Mouse (Mus musculus) erythroblast, embryonic 14.5 days (primary cell): ENCODE measurements around the gene Spag16. TPM values are rescaled to one million over a fixed set of nuclear protein-coding genes. Genes with fewer than 3 reads are reported as not detected.

Experiments
- H3K27me3 ChIP-seq: 2 replicates; pipeline ENCODE4 v1.6.1; 2012; ENCODE audit warnings: inconsistent platforms; ENCODE audit not compliant: control insufficient read depth
- H3K36me3 ChIP-seq: 2 replicates; pipeline ENCODE4 v1.6.1; 2012; ENCODE audit warnings: mild to moderate bottlenecking, inconsistent platforms; ENCODE audit not compliant: control insufficient read depth
- H3K4me1 ChIP-seq: 2 replicates; pipeline ENCODE4 v1.6.1; 2012; ENCODE audit warnings: inconsistent platforms; ENCODE audit not compliant: control insufficient read depth
- H3K4me3 ChIP-seq: replicated peaks from 2 replicates; pipeline ENCODE3; 2012; ENCODE audit warnings: moderate library complexity, mild to moderate bottlenecking, inconsistent platforms
- H3K9me3 ChIP-seq: 2 replicates; pipeline ENCODE4 v1.6.1; 2012; ENCODE audit warnings: low read length, inconsistent platforms, mixed read lengths; ENCODE audit not compliant: control insufficient read depth
- GATA1 ChIP-seq: IDR thresholded peaks from 2 replicates; pipeline ENCODE4 v1.6.1; 2012; ENCODE audit warnings: low read length, inconsistent platforms, mixed read lengths
- TAL1 ChIP-seq: IDR thresholded peaks from 3 replicates; pipeline ENCODE4 v1.6.1; 2012; ENCODE audit warnings: low read length, inconsistent platforms, mixed read lengths
- polyA plus RNA-seq: library from polyadenylated mRNA; stranded (reverse); fragments of >175 nt; gene quantifications from 2 replicates; pipeline ENCODE4 v1.2.3, GENCODE M21; 2012

Gene Spag16
- polyA plus RNA-seq, 1 experiment: not detected

DNA sequence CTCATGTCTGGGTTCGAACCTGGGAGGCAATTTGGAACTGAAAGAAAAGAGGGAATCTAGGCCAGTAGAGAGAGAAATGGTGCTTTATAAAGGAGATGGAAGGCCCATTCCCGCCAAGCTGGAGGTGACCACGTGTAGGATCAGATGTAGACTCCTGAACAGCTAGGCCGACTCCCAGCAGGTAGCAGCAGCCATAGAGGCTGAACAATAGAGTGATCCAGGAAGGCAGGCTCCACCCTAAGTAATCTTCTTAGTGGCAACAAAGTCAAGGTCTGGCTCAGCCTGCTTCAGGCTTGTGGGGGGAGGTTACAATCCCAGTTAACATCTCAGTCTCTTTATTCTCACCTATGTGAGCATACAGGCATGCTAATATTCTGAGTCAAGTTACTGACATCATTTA lies 494.2 kb downstream of the Spag16 start:
- Histone ChIP-seq H3K36me3 (no peaks in the 10 kb centered on the region), H3K27me3 (no peaks in the 10 kb centered on the region), H3K4me3 (no peak overlapping the region), H3K9me3 (0 out of 2 replicates have a peak, but pooled peaks cover 2% of the 10 kb centered on the region), H3K4me1 (no peaks in the 10 kb centered on the region)
- TF ChIP-seq GATA1: no peak
- TF ChIP-seq TAL1: no peak

DNA sequence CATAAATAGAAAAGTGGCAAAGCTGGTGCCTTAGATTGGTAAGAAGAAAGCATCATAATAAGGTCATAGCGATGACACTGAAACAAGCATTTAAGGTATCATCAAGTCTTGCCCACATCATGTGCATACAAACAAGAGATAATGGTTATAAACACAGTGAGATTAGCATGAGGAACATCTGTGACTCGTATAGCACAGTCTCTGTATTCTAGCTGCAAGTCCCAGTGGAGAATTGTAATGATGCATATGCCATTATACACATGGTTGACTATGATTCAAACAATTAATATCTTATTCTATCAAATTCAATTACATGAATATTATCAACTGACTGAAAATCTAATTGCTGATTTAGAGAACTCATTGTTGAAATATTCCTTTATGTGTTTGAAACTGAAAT lies 519.4 kb downstream of the Spag16 start:
- H3K4me3 ChIP-seq: no peak overlapping the region

DNA sequence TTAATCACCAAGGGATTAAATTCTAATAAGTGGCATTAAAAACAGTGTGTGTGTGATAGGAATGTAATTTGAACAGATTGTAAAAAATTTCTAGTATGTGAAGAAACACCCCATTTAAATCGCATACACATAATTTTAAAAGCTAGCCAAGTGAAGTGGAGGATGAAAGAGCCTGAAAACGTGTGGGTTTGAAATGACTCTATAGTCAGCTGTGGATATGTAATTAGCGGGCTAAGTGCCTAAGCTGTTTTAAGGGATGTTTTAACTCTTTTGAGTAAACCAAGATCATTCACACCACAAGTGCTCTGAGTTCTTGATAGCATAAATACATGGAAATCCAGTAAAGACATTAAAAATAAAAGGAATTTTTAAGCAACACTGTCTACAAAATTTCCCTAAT lies 524.6 kb downstream of the Spag16 start:
- TF ChIP-seq TAL1: no peak
- TF ChIP-seq GATA1: no peak
- Histone ChIP-seq H3K27me3 (no peaks in the 10 kb centered on the region), H3K4me1 (no peaks in the 10 kb centered on the region), H3K36me3 (no peaks in the 10 kb centered on the region), H3K9me3 (no peaks in the 10 kb centered on the region; the same call in 1 of the 2 replicates), H3K4me3 (no peak overlapping the region)

More for the DNA sequence above, 519.4 kb downstream of the Spag16 start:
- H3K36me3 ChIP-seq: no peaks in the 10 kb centered on the region
- H3K4me1 ChIP-seq: no peaks in the 10 kb centered on the region
- no peaks in the 10 kb centered on the region for H3K27me3 ChIP-seq
- H3K9me3 ChIP-seq: no peaks in the 10 kb centered on the region; the same call in 1 of the 2 replicates
- TF ChIP-seq TAL1 (no peak), GATA1 (no peak)

DNA sequence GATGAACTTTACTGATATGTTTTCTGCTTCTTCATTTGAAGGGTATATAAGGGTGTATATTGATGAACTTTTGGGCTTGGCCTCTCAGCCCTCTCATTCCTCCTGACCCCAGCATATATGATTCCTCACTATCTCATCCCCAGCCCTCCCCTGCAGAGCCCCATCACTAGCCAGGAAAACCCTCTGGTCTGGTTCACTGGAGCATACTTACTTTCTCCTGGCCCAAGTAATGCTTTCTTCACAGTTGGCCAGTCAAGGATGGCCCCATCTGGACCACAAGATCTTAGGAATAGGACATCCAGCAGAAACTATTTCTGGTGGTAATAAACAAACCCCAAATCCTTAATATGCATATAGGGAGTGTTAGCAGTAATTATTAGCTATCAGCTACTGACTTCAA lies 527.2 kb downstream of the Spag16 start:
- Histone ChIP-seq H3K4me1 (no peaks in the 10 kb centered on the region), H3K9me3 (no peaks in the 10 kb centered on the region), H3K36me3 (no peaks in the 10 kb centered on the region), H3K27me3 (no peaks in the 10 kb centered on the region), H3K4me3 (no peak overlapping the region)
- no peak for TF ChIP-seq TAL1
- TF ChIP-seq GATA1: no peak

DNA sequence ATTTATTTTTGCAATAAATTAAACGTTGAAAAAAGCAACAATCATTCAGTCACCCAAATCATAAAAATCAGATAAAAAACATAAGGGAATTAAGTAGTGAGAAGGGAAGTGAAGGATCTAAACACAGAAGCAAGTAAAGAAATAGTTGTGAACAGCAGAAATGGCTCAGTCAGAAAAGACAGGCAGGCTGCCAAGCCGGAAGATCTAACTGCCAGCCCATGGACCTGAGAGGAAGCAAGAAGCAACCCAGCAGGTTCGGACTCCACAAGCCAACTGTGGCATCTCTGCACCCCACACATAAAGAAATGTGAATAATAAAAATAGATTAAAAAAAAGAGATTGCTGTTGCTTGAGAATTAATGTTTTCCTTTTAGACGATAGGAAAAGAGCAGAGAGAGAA lies 545.0 kb downstream of the Spag16 start:
- H3K36me3 ChIP-seq: no peaks in the 10 kb centered on the region
- no peaks in the 10 kb centered on the region for H3K4me1 ChIP-seq
- TF ChIP-seq GATA1 (no peak), TAL1 (no peak)
- H3K4me3 ChIP-seq: no peak overlapping the region
- no peaks in the 10 kb centered on the region for H3K27me3 ChIP-seq
- H3K9me3 ChIP-seq: 0 out of 2 replicates have a peak, but pooled peaks cover 2% of the 10 kb centered on the region

DNA sequence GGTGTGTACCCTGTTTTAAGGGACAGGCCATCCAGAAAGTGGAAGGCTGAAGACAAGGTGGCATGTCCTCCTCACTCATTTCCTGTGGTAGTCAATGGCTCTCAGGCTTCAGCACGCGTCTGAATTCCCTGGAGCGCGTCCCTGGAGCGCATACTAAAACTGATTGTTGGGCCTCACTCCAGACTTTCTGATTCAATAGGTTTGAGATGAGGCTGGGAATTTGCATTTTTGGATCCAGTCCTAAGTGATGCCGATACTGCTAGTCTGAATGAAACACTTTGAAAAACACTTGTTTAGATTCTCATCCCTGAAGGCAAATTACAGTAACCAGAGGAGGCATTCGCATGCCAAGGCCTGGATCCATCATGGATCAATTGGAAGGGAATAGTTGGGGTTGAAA lies 553.3 kb downstream of the Spag16 start:
- Histone ChIP-seq H3K4me1 (no peaks in the 10 kb centered on the region), H3K9me3 (peaks cover 3% of the 10 kb centered on the region; the same call in 1 of the 2 replicates), H3K27me3 (no peaks in the 10 kb centered on the region), H3K4me3 (no peak overlapping the region), H3K36me3 (no peaks in the 10 kb centered on the region)
- TF ChIP-seq TAL1 (no peak), GATA1 (no peak)

DNA sequence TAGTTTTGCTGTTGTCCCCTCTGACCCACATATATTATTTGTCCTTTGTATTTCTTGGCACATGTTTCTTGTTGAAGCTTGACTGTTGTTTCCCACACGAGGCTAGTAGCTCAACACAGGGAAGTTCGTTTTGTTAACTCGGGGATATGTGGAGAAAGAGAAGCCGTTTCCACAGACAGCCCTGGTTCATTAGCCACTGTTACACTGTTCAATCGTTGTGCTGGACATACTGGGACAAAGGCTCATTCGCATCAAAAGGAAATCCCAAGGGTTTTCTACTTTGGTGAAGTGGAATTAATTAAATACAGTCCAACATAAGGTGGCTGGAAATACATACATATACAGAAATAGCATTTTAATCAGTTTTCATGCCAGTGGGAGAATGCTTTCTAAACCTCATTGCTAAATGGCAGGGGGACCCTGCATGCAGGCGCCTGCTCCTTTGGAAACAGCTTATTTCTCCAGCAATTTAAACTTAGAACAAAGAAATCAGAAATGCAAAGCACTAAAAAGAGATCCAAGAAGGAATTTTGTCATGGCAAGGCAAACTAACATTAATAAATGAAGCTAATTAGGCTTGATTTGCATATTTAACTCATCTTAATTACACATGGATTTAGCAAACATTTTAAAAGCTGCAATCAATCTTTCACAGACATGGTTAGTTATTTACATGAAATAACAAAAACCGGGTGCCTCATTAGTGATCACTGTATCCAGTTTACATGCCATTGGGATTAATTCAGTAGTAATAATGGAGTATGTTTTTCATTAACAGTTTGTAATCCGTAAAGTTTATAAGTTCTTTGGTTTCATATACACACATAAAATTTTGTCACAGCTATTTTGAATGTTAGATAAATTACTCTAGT lies 615.7 kb downstream of the Spag16 start:
- no peak overlapping the region for H3K4me3 ChIP-seq
- no peaks in the 10 kb centered on the region for H3K4me1 ChIP-seq
- H3K36me3 ChIP-seq: no peaks in the 10 kb centered on the region
- no peak for TF ChIP-seq TAL1
- no peak for TF ChIP-seq GATA1
- no peaks in the 10 kb centered on the region for H3K27me3 ChIP-seq
- peaks cover 2% of the 10 kb centered on the region; the same call in 1 of the 2 replicates for H3K9me3 ChIP-seq

DNA sequence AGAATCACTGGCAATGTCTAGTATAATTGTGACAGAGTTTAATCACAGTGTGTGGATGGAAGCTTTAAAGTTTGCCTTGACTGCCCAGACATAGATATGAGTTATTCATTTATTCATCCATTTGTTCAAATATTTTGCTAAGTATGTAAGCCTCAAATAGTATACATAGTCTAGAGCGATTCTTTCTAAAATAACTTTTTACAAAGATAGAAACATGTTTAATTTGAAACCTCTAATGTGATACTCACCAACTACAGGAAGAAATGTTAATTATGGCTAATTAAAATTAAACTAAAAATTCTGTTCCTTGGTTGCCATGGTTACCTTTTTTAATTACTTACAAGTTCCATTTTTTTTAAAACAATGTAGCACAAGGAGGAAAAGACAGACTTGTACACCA lies 653.1 kb downstream of the Spag16 start:
- Histone ChIP-seq H3K27me3 (no peaks in the 10 kb centered on the region), H3K9me3 (peaks cover 2% of the 10 kb centered on the region; the same call in 1 of the 2 replicates), H3K36me3 (no peaks in the 10 kb centered on the region), H3K4me1 (no peaks in the 10 kb centered on the region), H3K4me3 (no peak overlapping the region)
- TF ChIP-seq TAL1 (no peak), GATA1 (no peak)

DNA sequence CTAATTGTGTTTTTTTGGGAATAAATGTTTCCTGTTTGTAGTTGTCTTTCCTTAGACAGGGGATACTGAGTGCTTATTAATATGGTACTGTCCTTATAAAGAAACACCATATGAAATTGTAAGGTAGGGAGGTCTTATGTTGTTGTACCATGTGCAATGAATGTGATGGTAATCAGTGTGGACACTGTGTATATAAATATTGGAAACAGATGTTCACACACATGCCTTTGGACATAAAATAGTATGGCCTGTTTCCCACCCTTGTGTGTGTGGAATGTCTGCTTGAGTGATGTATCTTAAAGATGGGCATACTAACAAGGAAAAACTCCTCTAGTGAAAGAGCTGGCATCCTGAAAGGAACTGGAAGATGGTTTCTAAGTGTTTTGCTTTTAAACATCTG lies 692.1 kb downstream of the Spag16 start:
- H3K36me3 ChIP-seq: no peaks in the 10 kb centered on the region
- no peak overlapping the region for H3K4me3 ChIP-seq
- no peaks in the 10 kb centered on the region for H3K4me1 ChIP-seq
- H3K27me3 ChIP-seq: no peaks in the 10 kb centered on the region
- no peak for TF ChIP-seq GATA1
- no peak for TF ChIP-seq TAL1
- H3K9me3 ChIP-seq: no peaks in the 10 kb centered on the region

DNA sequence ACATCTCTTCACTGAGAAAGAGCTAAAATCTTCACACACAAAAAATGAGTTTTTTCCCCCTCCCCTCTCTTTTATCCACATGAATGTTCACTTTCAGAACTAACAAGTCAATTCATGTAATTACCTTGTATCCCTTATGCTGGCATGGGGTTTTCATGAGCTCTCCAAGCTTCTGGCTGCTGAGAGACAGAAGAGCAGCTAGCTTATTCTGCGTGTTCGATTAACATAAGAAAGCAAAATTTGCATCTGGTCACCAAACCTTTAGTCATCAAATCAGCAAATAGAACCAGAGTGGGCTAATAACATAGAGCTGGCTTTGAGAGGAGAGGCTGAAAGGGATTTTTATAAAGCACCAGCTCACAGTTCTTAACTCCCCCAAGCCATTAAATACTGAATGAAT lies 700.4 kb downstream of the Spag16 start:
- Histone ChIP-seq H3K9me3 (no peaks in the 10 kb centered on the region), H3K4me3 (no peak overlapping the region), H3K4me1 (no peaks in the 10 kb centered on the region), H3K27me3 (no peaks in the 10 kb centered on the region), H3K36me3 (no peaks in the 10 kb centered on the region)
- TF ChIP-seq GATA1: no peak
- TF ChIP-seq TAL1: no peak
